Mouse (Mus musculus) hindbrain, embryonic 11.5 days (tissue): ENCODE results near the gene Atg9a. TPM values are rescaled to one million over a fixed set of nuclear protein-coding genes. Genes with fewer than 3 reads are reported as not detected.

ENCODE experiments used
- ATAC-seq: fragments of 200-750 bp; cut with Nextera tagmentation; 2 replicates; pipeline ENCODE4 v1.8.0; 2017; ENCODE audit warnings: mild to moderate bottlenecking, moderate TSS enrichment, moderate library complexity; ENCODE audit not compliant: low FRiP score
- DNase-seq: peaks from one replicate; pipeline ENCODE4 v3.0.0-alpha.2; 2015; ENCODE audit warnings: low spot score
- H3K27ac ChIP-seq: fragments of 300-500 bp; sonication (generic); 2 replicates; pipeline ENCODE4 v1.5.1; 2014; ENCODE audit warnings: mild to moderate bottlenecking, low read depth, low read length
- H3K27me3 ChIP-seq: fragments of 300-500 bp; sonication (generic); 2 replicates; pipeline ENCODE4 v1.6.1; 2014; ENCODE audit warnings: mild to moderate bottlenecking, low read length, moderate library complexity, mixed read lengths; ENCODE audit not compliant: control insufficient read depth, insufficient read depth
- H3K36me3 ChIP-seq: fragments of 300-500 bp; sonication (generic); 2 replicates; pipeline ENCODE4 v1.6.1; 2014; ENCODE audit warnings: mild to moderate bottlenecking, low read length, moderate library complexity, mixed read lengths; ENCODE audit not compliant: control insufficient read depth, insufficient read depth
- H3K4me1 ChIP-seq: fragments of 300-500 bp; sonication (generic); replicated peaks from 2 replicates; pipeline ENCODE4 v1.6.1; 2014; ENCODE audit warnings: low read length, mixed read lengths; ENCODE audit not compliant: control insufficient read depth, insufficient read depth
- H3K4me2 ChIP-seq: fragments of 300-500 bp; sonication (generic); replicated peaks from 2 replicates; pipeline ENCODE4 v1.6.1; 2014; ENCODE audit warnings: mild to moderate bottlenecking, low read depth, low read length
- H3K4me3 ChIP-seq: fragments of 300-500 bp; sonication (generic); 2 replicates; pipeline ENCODE4 v1.5.1; 2014; ENCODE audit warnings: low read depth, low read length
- H3K9ac ChIP-seq: fragments of 300-500 bp; sonication (generic); 2 replicates; pipeline ENCODE4 v1.6.1; 2014; ENCODE audit warnings: low read depth, low read length
- H3K9me3 ChIP-seq: fragments of 300-500 bp; sonication (generic); 2 replicates; pipeline ENCODE4 v1.6.1; 2016; ENCODE audit warnings: low read length; ENCODE audit not compliant: control insufficient read depth
- WGBS: fragments of 180-500 bp; shearing (Covaris S2); extraction: QIAGEN DNeasy Blood & Tissue Kit; methylation state at CpG from one replicate; pipeline ENCODE4 v1.1.7; 2014; 5-methylcytosine and 5-hydroxymethylcytosine counted together
- polyA plus RNA-seq: library from polyadenylated mRNA; unstranded; fragments of >200 nt; fragmentation: Nextera tagmentation; extraction: Ambion mirVana; gene quantifications from 2 replicates; pipeline ENCODE4 v1.2.1, GENCODE M21; 2014

The Atg9a gene
- polyA plus RNA-seq, 1 experiment from 2014 or later, result 17.4 TPM

DNA sequence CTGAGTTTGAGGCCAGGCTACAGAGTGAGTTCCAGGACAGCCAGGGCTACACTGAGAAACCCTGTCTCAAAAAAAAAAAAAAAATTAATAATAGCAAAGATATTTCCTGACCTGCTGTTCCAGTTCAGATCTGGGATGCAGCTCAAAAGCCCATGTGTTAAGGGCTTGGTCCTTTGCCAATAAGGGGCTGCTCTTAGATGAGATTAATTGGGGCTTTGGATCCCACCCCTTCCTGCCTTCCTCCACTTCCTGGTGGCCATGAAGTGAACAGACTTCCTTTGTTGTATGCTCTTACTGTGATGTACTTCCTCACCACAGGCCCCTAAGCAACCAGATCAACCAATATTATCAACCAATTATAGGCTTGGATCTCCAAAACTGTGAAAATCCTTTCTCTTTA is 4.9 kb downstream of the Atg9a start:
- DNase-seq (no peak), ATAC-seq (no peak)
- H3K27me3 ChIP-seq, result no peaks in the 10 kb centered on the region
- no peak overlapping the region for H3K4me3 ChIP-seq
- H3K4me1 ChIP-seq, result no peaks in the 10 kb centered on the region
- no peak overlapping the region for H3K4me2 ChIP-seq
- no peak overlapping the region for H3K9ac ChIP-seq
- H3K36me3 ChIP-seq, result peaks cover 4% of the 10 kb centered on the region; the same call in 1 of the 2 replicates
- H3K27ac ChIP-seq, result no peak overlapping the region
- H3K9me3 ChIP-seq, result no peaks in the 10 kb centered on the region

DNA sequence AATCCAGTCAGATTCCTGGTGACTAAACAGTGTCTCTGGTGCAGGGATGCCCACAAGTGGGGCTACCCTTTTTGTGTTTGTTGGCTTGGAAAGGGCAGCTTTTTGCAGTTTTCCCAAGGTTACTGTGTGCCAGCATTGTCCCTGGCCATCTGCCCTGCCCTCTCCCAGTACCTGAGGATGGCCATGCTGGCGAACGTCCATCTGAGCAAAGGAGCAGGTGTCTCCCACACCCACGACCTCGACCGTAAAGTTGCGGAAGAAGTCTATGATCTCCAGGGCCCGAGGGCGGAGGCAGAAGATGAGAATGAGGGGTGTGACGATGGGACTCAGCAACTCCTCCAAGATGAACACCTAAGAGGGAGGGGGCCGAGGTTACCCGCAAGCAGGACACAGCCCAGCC is 6.5 kb downstream of the Atg9a start:
- no peak overlapping the region for H3K9ac ChIP-seq
- DNase-seq, result no peak

DNA sequence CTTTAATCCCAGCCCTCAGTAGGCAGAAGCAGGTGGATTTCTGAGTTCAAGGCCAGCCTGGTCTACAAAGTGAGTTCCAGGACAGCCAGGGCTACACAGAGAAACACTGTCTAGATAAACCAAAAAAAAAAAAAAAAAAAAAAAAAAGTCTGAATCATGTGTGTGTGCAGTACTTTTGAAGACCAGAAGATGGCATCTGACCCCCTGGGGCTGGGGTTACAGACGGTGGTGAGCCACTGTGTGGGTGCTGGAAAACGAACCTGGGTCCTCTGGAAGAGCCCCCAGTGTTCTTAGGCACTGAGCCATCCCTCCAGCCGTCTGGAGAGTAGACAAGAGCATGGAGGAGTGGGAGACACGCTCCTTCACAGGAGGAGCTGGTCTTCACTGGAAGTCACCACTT is 9.8 kb downstream of the Atg9a start:
- no peaks in the 10 kb centered on the region for H3K27me3 ChIP-seq
- H3K36me3 ChIP-seq, result peaks cover 6% of the 10 kb centered on the region
- WGBS, result 84% methylated on average over 4 of the region's 4 CpGs
- ATAC-seq (no peak), DNase-seq (no peak)
- H3K4me2 ChIP-seq, result no peak overlapping the region
- peaks cover 3% of the 10 kb centered on the region; the same call in 1 of the 2 replicates for H3K4me1 ChIP-seq
- H3K9me3 ChIP-seq, result no peaks in the 10 kb centered on the region
- no peak overlapping the region for H3K9ac ChIP-seq
- H3K27ac ChIP-seq, result no peak overlapping the region
- no peak overlapping the region for H3K4me3 ChIP-seq

More for the DNA sequence above, 6.5 kb downstream of the Atg9a start:
- Histone ChIP-seq H3K4me3 (no peak overlapping the region), H3K4me2 (no peak overlapping the region), H3K4me1 (no peaks in the 10 kb centered on the region), H3K27me3 (no peaks in the 10 kb centered on the region), H3K9me3 (no peaks in the 10 kb centered on the region), H3K27ac (no peak overlapping the region), H3K36me3 (peaks cover 4% of the 10 kb centered on the region; the same call in 1 of the 2 replicates)
- ATAC-seq, result no peak
- 93% methylated on average over 11 of the region's 11 CpGs for WGBS

DNA sequence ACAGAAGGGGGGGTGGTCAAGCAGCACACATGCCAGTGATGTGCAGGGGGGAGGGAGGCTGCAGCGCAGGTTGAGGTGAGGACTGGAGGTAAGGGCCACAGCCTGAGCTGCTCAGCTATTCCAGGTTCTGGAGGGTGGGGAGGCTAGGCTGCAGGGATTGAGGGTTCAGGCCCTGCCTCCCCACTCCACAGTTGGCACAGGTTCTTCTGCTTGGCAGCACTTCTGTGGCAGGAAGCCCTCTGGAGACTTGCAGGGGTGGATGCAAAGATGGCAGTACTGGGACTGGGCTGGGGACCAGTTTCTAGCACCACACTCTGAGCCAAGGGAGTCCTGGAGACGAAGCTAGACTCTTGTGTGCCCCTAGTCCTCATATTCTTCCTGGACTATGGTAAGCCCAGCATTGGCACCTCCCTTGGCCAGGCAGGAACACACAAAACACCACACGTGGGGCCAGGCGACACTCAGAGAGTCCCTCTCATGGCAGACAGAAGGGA is 10.6 kb downstream of the Atg9a start:
- no peak for ATAC-seq
- Histone ChIP-seq H3K36me3 (peaks cover 7% of the 10 kb centered on the region), H3K4me3 (no peak overlapping the region), H3K4me2 (no peak overlapping the region), H3K27me3 (no peaks in the 10 kb centered on the region), H3K27ac (no peak overlapping the region), H3K9me3 (no peaks in the 10 kb centered on the region), H3K4me1 (peaks cover 3% of the 10 kb centered on the region; the same call in 1 of the 2 replicates), H3K9ac (no peak overlapping the region)
- whole genome bisulfite sequencing, result 81% methylated on average over 4 of the region's 4 CpGs
- DNase-seq, result no peak

DNA sequence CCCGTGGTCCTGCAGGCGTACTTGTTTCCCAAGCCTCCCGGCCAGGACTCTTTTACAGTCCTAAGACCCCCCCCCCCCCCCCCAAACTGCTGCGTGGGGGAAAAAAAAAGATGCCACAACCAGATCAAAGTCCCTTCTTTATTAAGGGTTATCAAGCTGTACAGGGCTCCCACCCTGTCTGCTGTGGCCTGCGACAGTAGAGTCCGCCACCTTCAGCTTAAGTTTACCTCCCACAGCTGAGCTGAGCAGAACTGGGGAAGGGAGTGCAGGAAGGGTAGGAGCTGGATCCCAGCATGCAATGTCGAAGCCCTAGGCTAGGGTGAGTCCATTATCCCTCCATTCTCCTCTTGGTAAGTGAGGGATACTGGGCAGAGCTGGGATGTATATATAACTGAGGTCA is 11.3 kb downstream of the Atg9a start:
- 46% methylated on average over 6 of the region's 7 CpGs for WGBS
- Histone ChIP-seq H3K36me3 (peaks cover 7% of the 10 kb centered on the region), H3K27ac (no peak overlapping the region), H3K4me2 (peak overlapping the region; percentile 95), H3K27me3 (no peaks in the 10 kb centered on the region), H3K4me1 (peaks cover 3% of the 10 kb centered on the region; the same call in 1 of the 2 replicates), H3K9ac (peak overlapping the region; percentile 60; the same call in 1 of the 2 replicates), H3K9me3 (no peaks in the 10 kb centered on the region), H3K4me3 (no peak overlapping the region)
- 0 out of 2 replicates have a peak, but pooled peaks have one; percentile 3 for ATAC-seq
- DNase-seq, result no peak

DNA sequence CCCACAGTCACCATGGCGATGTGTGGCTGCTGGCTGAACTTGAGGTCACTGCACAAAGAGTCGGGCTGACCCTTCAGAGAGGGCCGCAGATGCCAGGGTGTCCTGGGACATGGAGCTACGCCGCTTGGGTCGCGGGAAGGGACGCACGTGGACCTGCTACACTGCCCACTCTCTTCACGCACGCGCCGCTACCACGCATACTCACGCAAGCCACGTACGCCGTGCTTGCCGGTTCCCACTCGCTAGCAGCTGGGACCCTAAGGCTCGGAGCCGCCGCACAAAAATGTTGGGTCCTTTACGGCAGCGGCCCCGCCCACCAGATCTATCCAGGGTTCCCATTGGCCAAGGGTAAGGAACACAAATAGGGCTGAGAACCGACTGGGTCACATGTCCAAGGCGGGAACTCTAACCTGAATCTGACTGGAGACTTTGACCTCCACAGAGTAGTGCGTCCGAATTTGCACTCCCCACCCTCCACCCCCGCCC is 11.8 kb downstream of the Atg9a start, which contains the start of gene Abcb6:
Abcb6 (minus strand) TSS at position 288 of the 486 bp plus-strand sequence.
- ATAC-seq, result peak; percentile 91
- H3K4me2 ChIP-seq, result peak within 1 kb of the TSS; percentile 95

GRCm38 (mm10) chr1:75179334-75180104 is 12.5 kb downstream of the Atg9a start:
- Histone ChIP-seq H3K4me3 (peak overlapping the region; percentile 59), H3K36me3 (peaks cover 7% of the 10 kb centered on the region), H3K27ac (peak overlapping the region; percentile 51), H3K4me1 (peaks cover 3% of the 10 kb centered on the region; the same call in 1 of the 2 replicates), H3K27me3 (no peaks in the 10 kb centered on the region), H3K9ac (peak overlapping the region; percentile 60), H3K9me3 (no peaks in the 10 kb centered on the region), H3K4me2 (peak overlapping the region; percentile 95)
- ATAC-seq, result peak; percentile 12
- 10% methylated on average over 23 of the region's 23 CpGs for WGBS
- peak; percentile 9 for DNase-seq

More for the DNA sequence above, 11.8 kb downstream of the Atg9a start, which contains the start of gene Abcb6:
- peak within 1 kb of the TSS; percentile 60 for H3K9ac ChIP-seq
- peaks cover 7% of the 10 kb centered on the region for H3K36me3 ChIP-seq
- DNase-seq, result peak; percentile 94
- no peaks in the 10 kb centered on the region for H3K27me3 ChIP-seq
- H3K4me3 ChIP-seq, result peak within 1 kb of the TSS; percentile 59
- under 1% methylated on average over 31 of the region's 31 CpGs for WGBS
- H3K9me3 ChIP-seq, result no peaks in the 10 kb centered on the region
- H3K4me1 ChIP-seq, result peaks cover 3% of the 10 kb centered on the region; the same call in 1 of the 2 replicates
- peak within 1 kb of the TSS; percentile 51 for H3K27ac ChIP-seq

DNA sequence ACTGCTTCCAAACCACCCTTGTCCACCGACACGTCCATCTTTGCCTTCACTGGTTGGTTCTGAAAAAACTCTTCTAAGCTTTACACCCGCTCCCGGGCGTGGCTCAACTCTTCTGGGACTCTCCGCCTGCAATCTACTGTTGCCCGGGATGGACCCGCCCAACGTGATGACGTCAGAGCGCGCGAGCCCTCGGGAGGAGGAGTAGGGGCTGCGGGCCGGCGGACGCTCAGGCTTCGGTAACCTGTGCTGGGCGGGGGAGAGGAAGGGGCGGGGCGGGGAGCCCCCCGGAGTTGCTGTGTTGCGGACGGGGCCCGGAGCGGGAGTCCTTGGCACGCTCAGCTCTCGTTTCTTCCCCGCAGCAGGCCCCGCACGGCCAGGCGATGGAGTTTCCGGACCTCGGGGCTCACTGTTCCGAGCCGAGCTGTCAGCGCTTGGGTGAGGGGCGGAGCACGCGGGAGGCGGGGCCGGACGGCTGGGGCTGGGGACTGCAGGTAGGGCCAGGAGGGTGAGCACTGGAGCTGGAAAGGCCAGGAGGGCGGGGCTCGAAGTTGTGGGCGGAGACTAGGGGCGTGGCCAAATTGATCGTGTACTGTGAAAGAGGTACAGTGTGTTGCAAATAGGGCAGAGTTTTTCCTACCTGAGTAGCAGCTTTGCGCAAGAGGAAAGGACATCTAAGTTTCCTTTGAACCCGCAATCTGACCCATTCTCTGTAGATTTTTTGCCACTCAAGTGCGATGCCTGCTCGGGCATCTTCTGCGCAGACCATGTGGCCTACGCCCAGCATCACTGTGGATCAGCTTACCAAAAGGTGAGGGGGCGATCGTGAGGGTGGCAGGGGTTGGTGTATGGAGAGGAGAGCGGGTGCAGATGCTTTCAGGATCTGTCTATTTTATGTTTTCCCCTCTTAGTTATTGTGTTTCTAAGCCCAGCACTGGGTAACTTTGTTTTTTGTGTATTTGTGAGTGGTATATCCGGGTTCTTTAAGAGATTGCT is 23.2 kb downstream of the Atg9a start, which contains the start of gene Zfand2b:
Zfand2b (plus strand) TSS at position 175 of the 993 bp plus-strand sequence.
- Histone ChIP-seq H3K9ac (peak within 1 kb of the TSS; percentile 68), H3K27me3 (no peaks in the 10 kb centered on the region), H3K4me3 (peak within 1 kb of the TSS; percentile 68), H3K4me2 (peak within 1 kb of the TSS; percentile 51), H3K27ac (peak within 1 kb of the TSS; percentile 79), H3K4me1 (0 out of 2 replicates have a peak, but pooled peaks cover 4% of the 10 kb centered on the region), H3K9me3 (no peaks in the 10 kb centered on the region), H3K36me3 (0 out of 2 replicates have a peak, but pooled peaks cover 2% of the 10 kb centered on the region)
- peak; percentile 95 for DNase-seq
- ATAC-seq, result peak; percentile 99
- WGBS, result under 1% methylated on average over 55 of the region's 59 CpGs
